Mouse (Mus musculus) bone marrow, adult 2 months (tissue): ENCODE data around the gene Kdm1a. TPM values are rescaled to one million over a fixed set of nuclear protein-coding genes. Genes with fewer than 3 reads are reported as not detected.
A peak's percentile ranks its signal among the peaks of the same experiment; 100 is the strongest.

ENCODE experiments used
- H3K27ac ChIP-seq: fragments of 200-500 bp; 2 replicates; pipeline ENCODE4 v1.5.1; 2012; ENCODE audit warnings: low read depth, mild to moderate bottlenecking, control low read depth, inconsistent platforms, low read length; ENCODE audit not compliant: control insufficient read depth, poor library complexity, insufficient read depth
- H3K4me1 ChIP-seq: fragments of 200-500 bp; 2 replicates; pipeline ENCODE4 v1.6.1; 2011; ENCODE audit warnings: low read length; ENCODE audit not compliant: control insufficient read depth, insufficient read depth
- H3K4me3 ChIP-seq: fragments of 200-500 bp; replicated peaks from 2 replicates; pipeline ENCODE3; 2011; ENCODE audit warnings: mild to moderate bottlenecking, low read depth, low read length, control low read depth; ENCODE audit not compliant: control insufficient read depth
- CTCF ChIP-seq: fragments of 200-500 bp; IDR thresholded peaks from 2 replicates; pipeline ENCODE4 v1.5.1; 2011; ENCODE audit warnings: low read length, control low read depth; ENCODE audit not compliant: control insufficient read depth, insufficient read depth
- POLR2A ChIP-seq: fragments of 200-500 bp; IDR thresholded peaks from 2 replicates; pipeline ENCODE4 v1.6.1; 2011; ENCODE audit warnings: low read depth, mild to moderate bottlenecking, control low read depth, low read length, borderline replicate concordance; ENCODE audit not compliant: control insufficient read depth
- WGBS: fragments of 180-500 bp; shearing (Covaris S2); methylation state at CpG from one replicate; pipeline ENCODE4 v1.1.7; 2018; 5-methylcytosine and 5-hydroxymethylcytosine counted together
- polyA plus RNA-seq: library from polyadenylated mRNA; stranded (reverse); fragments of >200 nt; gene quantifications from 2 replicates; pipeline ENCODE4 v1.2.4, GENCODE M21; 2011; ENCODE audit warnings: low replicate concordance; ENCODE audit not compliant: missing spikeins, insufficient read depth, insufficient read length

Gene Kdm1a
- polyA plus RNA-seq, 1 experiment, result 26.4 TPM

DNA sequence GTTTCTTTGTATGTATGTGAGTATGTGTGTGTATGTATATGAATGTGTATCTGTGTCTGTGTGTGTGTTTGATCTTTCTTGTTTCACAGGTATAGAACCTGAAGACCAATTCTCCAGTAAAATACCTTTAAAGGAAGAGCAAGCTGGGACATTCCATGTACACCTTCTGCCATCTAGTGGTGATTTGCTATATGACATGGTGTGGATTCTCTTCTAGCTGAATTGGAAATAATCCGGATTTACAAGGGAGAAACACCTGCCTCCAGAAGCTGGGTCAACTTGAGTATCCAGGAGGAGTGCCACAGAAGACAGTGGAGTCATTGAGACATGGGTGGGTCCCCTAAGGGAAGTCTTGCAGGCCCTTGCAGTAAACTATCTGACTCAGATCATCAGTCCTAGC, 18.8 kb upstream of the Kdm1a start:
- Histone ChIP-seq H3K4me3 (no peak overlapping the region), H3K4me1 (no peaks in the 10 kb centered on the region), H3K27ac (no peak overlapping the region)
- 3% methylated on average over 1 of the region's 1 CpGs for WGBS
- TF ChIP-seq POLR2A (no peak), CTCF (peak; percentile 46)

DNA sequence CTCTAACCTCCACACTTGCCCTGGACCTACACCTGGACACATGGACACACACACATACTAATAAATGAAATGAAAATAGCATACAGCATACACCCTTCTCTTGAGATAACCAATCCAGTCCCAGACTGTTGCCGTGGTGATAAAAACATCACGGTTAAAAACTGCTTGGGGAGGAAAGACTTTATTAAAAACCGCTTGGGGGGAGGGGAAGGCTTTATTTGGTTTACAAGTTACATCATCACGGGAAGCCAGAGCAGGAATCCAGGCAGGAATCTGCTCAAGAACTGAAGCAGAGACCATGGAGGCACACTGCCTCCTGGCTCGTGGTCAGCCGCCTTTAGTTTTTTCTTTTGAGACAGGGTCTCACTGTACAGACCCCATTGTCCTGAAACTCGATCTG, 11.1 kb upstream of the Kdm1a start:
- no peaks in the 10 kb centered on the region for H3K4me1 ChIP-seq
- TF ChIP-seq POLR2A (no peak), CTCF (no peak)
- H3K27ac ChIP-seq, result no peak overlapping the region
- H3K4me3 ChIP-seq, result no peak overlapping the region
- WGBS, result 75% methylated on average over 7 of the region's 7 CpGs

- 58% methylated on average over 4 of the region's 4 CpGs for WGBS
- H3K27ac ChIP-seq, result no peak within 1 kb of the TSS
- no peaks in the 10 kb centered on the region for H3K4me1 ChIP-seq
- no peak for TF ChIP-seq POLR2A
- no peak for TF ChIP-seq CTCF
- no peak within 1 kb of the TSS for H3K4me3 ChIP-seq
Observed at GRCm38 (mm10) chr4:136610387-136610856, 7.9 kb upstream of the Kdm1a start, which contains the start of gene Tex46. Tex46 (plus strand) TSS chr4:136610437.

DNA sequence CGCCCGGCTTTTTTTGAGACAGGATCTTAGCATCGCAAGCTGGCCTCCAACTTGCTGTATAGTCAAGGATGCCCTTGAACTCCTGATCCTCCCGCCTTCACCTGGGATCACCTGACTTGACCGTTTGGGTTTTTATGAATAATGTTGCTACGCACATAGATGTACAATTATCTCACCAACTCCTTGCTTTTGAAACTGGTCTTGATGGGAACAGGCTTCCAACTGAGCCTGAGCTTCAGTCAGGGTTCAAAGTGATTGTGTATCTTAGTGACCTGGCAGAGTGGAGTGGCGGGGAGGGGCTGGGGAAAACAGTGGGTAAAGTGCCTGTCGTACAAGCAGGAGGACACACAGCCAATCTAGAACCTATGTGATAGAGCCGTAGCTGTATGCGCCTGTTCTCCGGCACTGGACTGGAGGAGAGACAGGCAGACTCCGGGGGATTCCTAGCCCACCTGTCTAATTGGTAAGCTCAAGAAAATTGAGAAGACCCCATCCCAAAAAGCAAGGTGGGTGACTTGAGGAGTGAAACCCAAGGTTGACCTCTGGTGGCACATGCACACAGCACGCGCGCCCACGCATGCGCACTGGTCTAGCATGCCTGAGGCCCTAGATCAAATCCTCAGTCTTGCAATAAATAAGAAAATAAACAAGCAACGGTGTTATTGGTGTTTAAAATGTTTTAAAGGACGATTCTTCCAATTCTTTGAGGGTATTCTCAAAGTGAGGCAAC, 3.4 kb upstream of the Kdm1a start:
- WGBS, result 89% methylated on average over 19 of the region's 19 CpGs
- Histone ChIP-seq H3K27ac (no peak overlapping the region), H3K4me3 (no peak overlapping the region), H3K4me1 (no peaks in the 10 kb centered on the region)
- TF ChIP-seq CTCF (no peak), POLR2A (no peak)

- 1% methylated on average over 60 of the region's 68 CpGs for WGBS
- no peak for TF ChIP-seq POLR2A
- no peak for TF ChIP-seq CTCF
- no peaks in the 10 kb centered on the region; the same call in 1 of the 2 replicates for H3K4me1 ChIP-seq
- peak overlapping the region; percentile 72 for H3K4me3 ChIP-seq
- peak overlapping the region; percentile 87 for H3K27ac ChIP-seq
Observed at GRCm38 (mm10) chr4:136602018-136602554, 437 bp downstream of the Kdm1a start.

DNA sequence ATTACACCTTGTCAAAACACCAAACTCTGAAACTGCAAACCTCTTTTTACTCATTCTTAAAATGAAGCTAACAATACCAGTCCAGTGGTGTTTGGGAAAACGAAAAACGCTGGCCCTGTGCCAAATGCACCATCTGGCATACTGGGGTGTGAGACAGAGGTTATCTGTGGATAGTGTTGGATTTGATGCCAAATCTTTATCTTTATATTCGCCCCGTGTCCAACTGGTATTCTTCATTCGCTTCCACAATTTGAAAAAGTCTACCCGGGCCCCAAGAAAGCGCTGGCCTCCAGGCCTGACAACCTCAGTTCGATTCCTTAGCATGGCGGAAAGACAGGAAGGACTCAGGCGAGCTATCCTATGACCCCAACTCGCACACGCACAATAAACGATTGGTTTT, 1.0 kb downstream of the Kdm1a start:
- no peak for TF ChIP-seq CTCF
- no peak for TF ChIP-seq POLR2A
- H3K4me1 ChIP-seq, result no peaks in the 10 kb centered on the region; the same call in 1 of the 2 replicates
- H3K4me3 ChIP-seq, result peak overlapping the region; percentile 72
- 1% methylated on average over 13 of the region's 13 CpGs for WGBS
- no peak overlapping the region for H3K27ac ChIP-seq

DNA sequence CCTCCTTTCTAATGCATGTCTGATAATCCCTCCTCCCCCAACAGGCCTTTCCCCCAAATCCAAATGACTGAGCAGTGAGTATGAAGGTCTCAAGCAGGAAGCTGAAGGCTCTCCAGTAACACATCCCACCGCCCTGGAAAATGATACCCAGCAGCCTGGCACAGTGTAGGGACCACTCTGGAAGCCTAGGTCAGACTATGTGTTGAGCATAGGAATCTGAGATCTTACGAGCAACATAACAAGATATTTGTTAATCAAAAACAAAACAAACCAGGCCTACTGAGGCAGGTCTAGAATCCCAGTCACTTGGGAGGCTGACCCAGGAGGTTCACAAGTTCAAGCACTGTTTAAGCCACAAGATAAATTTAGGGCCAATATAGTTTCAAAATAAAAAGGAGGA, 2.0 kb downstream of the Kdm1a start:
- no peak overlapping the region for H3K4me3 ChIP-seq
- no peak for TF ChIP-seq POLR2A
- no peak for TF ChIP-seq CTCF
- 84% methylated on average over 2 of the region's 2 CpGs for WGBS
- H3K4me1 ChIP-seq, result no peaks in the 10 kb centered on the region; the same call in 1 of the 2 replicates
- no peak overlapping the region for H3K27ac ChIP-seq

DNA sequence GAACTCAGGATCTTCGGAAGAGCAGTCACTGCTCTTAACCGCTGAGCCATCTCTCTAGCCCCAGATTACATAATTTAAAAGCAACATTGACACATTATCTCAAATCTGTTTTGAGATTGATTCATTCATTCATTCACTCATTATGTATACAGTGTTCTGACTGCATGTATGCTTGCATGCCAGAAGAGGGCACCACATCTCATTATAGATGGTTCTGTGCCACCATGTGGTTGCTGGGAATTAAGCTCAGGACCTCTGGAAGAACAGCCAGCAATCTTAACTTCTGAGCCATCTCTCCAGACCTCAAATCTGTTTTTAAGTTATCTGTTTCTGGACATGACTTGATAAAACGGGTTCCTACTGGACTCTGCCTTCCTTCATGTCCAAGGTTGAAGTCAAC, 2.7 kb downstream of the Kdm1a start:
- no peak overlapping the region for H3K4me3 ChIP-seq
- WGBS, result 91% methylated on average over 3 of the region's 3 CpGs
- no peak for TF ChIP-seq CTCF
- TF ChIP-seq POLR2A, result no peak
- H3K27ac ChIP-seq, result no peak overlapping the region
- H3K4me1 ChIP-seq, result no peaks in the 10 kb centered on the region; the same call in 1 of the 2 replicates
